Mouse (Mus musculus): ENCODE data around the gene Sphkap.

DNA sequence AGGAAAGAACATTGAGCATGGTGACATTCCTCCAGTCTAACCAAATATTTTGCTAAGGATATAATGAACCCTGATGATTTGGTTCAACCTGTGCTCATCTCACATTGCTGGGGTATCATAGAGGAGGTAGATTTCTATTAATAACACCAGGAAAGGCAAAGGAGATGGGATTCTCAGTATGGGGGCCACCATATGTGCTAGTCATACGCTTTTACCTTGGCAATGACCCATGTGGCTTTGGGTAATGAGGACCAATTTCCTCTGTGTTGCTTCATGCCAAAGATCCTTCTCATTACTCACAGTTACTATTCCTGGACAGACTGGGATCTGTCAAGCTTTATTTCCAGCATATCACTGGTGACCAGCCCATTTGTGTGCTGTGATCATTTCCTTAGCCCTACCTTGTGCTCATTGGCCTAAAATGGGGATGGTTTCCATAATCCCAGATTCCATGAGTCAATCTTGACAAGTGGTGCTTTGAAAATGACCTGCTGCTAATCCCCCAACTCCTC is 159.7 kb downstream of the Sphkap start:
- TF ChIP-seq CTCF (IDR thresholded peaks at IDR 0.05; ENCODE audit: control insufficient read depth, insufficient read depth, insufficient read length) (no peak), CEBPB (IDR thresholded peaks at IDR 0.05; ENCODE audit: low read depth) (no peak), MAX (IDR thresholded peaks at IDR 0.05) (no peak), USF1 (IDR thresholded peaks at IDR 0.05; ENCODE audit: low read depth) (no peak), MYOG (IDR thresholded peaks at IDR 0.05; ENCODE audit: control insufficient read depth, extremely low read depth, insufficient read length) (no peak), FOSL1 (IDR thresholded peaks at IDR 0.05; ENCODE audit: insufficient read depth, low read length, poor library complexity, severe bottlenecking) (no peak), MYOD1 (IDR thresholded peaks at IDR 0.05; ENCODE audit: control insufficient read depth, insufficient read length, low read depth) (no peak)
